Mouse (Mus musculus) mouse embryonic stem cell (cell line): ENCODE data around the gene Hps4.
"Not testable (repeated sequence)": the region's sequence is repeated elsewhere in the genome, so short reads cannot be mapped to it uniquely, and the experiment has no call there.

Experiments
- in situ Hi-C, 2 experiments: fragments of 300-500 bp; cut with MboI; formaldehyde crosslinking; loops; 1 replicate in 1 of 2; 3 replicates in 1 of 2; pipeline ENCODE4 v1.14.3; 2019 to 2020; ENCODE audit warnings: low sequenced_read_pairs in 2 of 2, low pct_unique_long_range_greater_than_20kb in 1 of 2, mixed read lengths in 1 of 2; ENCODE audit not compliant: unreplicated experiment in 1 of 2

Hps4 gene

GRCm38 (mm10) chr5:112342463-112343204 is at the start of gene Hps4, which contains the start of gene Srrd:
Hps4 (plus strand) TSS chr5:112343083.
Srrd (minus strand) TSS chr5:112343040.
- in situ Hi-C loops, result no loop called here

- in situ Hi-C loops, result no loop called here
These were observed 49.1 kb upstream of the Hps4 start for GRCm38 (mm10) chr5:112293800-112294199.

GRCm38 (mm10) chr5:112294696-112295095 is 48.2 kb upstream of the Hps4 start:
- in situ Hi-C loops, result no loop called here

- in situ Hi-C loops, result no loop called here
These were observed 47.7 kb upstream of the Hps4 start for GRCm38 (mm10) chr5:112295162-112295561.

- in situ Hi-C loops, result no loop called here
These were observed 47.3 kb upstream of the Hps4 start for GRCm38 (mm10) chr5:112295564-112295963.

GRCm38 (mm10) chr5:112296404-112297181 is 46.3 kb upstream of the Hps4 start:
- in situ Hi-C loops, result no loop called here

- in situ Hi-C loops, result no loop called here
These were observed 45.6 kb upstream of the Hps4 start for GRCm38 (mm10) chr5:112297257-112297656.

- in situ Hi-C loops, result no loop called here
These were observed 44.5 kb upstream of the Hps4 start for GRCm38 (mm10) chr5:112298226-112298988.

GRCm38 (mm10) chr5:112299399-112299798 is 43.5 kb upstream of the Hps4 start:
- in situ Hi-C loops, result no loop called here

- in situ Hi-C loops, result no loop called here
These were observed 42.8 kb upstream of the Hps4 start for GRCm38 (mm10) chr5:112300112-112300511.

GRCm38 (mm10) chr5:112300721-112301308 is 42.1 kb upstream of the Hps4 start:
- in situ Hi-C loops, result no loop called here

GRCm38 (mm10) chr5:112301694-112302093 is 41.2 kb upstream of the Hps4 start:
- in situ Hi-C loops, result no loop called here

GRCm38 (mm10) chr5:112302310-112302709 is 40.6 kb upstream of the Hps4 start:
- in situ Hi-C loops, result no loop called here

- in situ Hi-C loops, result no loop called here
These were observed 37.0 kb upstream of the Hps4 start for GRCm38 (mm10) chr5:112305842-112306241.

- in situ Hi-C loops, result no loop called here
These were observed 29.5 kb upstream of the Hps4 start for GRCm38 (mm10) chr5:112313222-112313885.

- in situ Hi-C loops, result no loop called here
These were observed 26.4 kb upstream of the Hps4 start for GRCm38 (mm10) chr5:112316468-112316867.

GRCm38 (mm10) chr5:112317328-112317727 is 25.6 kb upstream of the Hps4 start:
- in situ Hi-C loops, result no loop called here

- in situ Hi-C loops, result not testable (repeated sequence)
These were observed 23.5 kb upstream of the Hps4 start for GRCm38 (mm10) chr5:112319343-112319742.
